Mouse (Mus musculus): ENCODE data around the gene 1700025G04Rik. TPM values are rescaled to one million over a fixed set of nuclear protein-coding genes. Genes with fewer than 3 reads are reported as not detected.

1700025G04Rik gene
- total RNA-seq, 4 experiments from 2014 or later, result 60.3 to 79.3 (median 67.0) TPM

DNA sequence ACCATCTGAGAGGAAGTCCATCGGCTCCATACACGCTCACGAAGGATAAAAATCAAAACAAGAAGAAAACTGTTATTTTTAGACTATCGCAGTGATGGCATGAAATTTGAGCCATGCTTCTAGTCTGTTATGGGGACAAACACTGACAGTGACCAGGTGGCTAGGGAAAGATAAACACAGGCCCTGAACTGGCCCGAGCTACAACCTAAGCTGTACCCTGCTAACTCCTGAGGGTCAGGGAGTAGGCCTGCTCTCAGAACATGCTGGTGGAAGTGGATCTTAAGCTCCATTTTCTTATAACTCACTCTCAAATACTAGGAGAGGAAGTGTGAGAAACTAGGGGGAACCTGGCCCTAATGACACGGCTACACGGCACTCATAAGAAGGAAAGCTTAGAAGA is 126.7 kb downstream of the 1700025G04Rik start:
- no peak for DNase-seq (ENCODE audit: low spot score in 2 of 2)

DNA sequence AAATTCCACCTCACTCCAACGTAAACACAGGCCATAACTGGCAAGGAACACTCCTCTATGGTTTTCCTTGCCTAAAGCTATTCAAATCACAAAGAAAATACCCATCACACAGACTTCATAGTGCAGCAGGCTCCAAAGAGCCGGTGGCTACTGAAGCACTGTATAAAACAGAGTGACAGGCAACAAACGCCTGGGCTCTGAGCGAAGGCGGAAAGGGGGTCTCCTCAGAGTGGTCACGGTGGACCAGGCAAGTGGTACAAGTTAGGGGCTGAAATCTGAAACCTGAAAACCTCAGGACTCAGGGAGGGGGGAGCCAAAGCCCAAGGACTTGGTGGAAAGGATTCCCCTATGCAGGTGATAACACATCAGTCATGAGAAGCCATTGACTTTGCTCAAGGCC is 127.8 kb downstream of the 1700025G04Rik start:
- DNase-seq (ENCODE audit: low spot score in 2 of 2), result no peak

DNA sequence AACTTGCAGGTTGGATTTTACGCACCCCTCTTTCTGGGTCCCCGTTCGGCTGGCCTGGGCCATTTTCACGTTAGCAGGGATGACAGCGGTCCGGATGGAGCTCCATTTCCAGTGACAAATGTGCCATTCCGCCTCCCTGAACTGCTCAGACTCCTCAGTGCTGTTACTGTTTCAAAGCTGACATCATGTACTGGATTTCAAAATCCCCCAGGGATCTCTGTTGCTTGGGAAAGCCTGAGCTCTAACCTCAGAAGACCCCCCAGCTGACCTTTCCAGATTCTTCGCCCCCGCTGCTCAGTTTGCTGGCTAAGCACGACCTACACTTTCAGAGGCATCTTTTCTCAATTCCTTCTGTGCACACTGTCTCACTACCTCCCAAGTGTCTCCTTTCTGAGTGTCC is 128.7 kb downstream of the 1700025G04Rik start:
- DNase-seq (ENCODE audit: low spot score in 2 of 2), result no peak

DNA sequence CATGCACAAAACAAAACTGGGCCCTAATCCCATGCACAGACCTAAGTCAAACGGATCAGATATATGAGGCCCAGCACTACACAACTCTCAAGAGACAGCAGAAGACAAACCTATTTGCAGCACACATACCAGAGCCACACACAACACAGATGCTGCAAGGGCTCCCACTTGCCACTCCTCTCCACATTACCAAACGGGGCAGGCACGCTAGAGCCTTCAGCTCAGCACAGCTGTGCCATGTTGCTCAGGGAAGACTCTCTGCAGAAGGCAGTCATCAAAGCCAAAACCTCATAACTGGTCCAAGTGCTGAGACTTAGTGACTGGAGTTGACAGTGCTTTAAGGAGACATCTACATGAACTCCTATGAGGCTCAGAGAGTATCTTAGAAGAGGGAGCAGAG is 130.9 kb downstream of the 1700025G04Rik start:
- DNase-seq (ENCODE audit: low spot score in 2 of 2), result no peak

DNA sequence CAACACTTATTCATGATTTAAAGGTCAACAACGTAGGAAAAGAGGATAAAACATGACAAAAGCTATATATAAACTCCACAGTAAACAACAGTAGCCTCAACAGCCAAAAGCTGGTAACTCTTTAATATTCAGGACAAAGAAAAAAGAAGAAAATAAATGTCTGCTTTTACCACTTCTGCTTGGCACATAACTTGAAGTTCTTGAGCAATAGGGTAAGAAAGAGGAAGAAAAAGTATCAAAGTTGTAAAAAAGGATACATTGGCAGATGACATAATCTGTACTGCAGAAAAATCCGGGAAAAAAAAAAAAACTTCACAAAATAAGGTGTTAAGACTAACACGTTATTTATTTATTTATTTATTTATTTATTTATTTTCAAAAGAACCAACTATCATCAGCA is 131.5 kb downstream of the 1700025G04Rik start:
- DNase-seq (ENCODE audit: low spot score in 2 of 2), result no peak

DNA sequence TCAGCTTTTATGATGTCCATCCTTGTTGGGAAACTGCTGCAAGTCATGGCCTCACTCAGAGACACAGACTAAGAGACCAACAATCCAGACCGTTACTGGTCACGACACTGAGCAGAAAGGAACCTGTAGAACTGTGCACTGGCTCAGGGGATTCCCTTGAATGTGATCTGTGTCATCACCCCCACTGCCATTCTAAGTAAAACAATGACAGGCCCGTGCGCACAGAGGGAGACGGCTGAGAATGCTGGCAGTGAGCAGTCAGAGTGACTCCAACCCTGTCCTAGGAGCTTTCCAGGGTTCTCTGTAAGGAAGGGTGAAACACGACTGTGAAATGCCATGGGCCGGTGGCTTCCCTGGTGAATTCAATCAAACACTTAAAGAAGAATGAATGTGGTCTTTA is 132.3 kb downstream of the 1700025G04Rik start:
- no peak for DNase-seq (ENCODE audit: low spot score in 2 of 2)

DNA sequence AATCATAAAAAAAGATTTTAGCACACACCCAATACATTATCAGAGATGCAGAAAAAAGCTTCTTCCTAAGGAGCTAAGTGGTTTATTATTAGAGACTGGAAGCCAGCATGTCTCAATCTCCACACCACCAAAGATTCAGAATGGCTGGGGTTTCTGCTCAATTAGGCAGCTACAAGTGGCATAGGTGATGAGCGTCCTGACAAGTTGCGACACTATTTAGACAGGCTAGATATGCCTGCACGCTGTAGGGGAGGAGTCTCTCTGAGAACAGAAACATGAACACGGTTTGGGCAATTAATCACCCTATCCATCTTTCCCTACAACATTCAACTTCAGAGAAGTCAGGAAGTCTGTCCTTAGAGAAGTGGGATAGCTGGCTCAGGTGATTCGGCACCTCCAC is 134.1 kb downstream of the 1700025G04Rik start:
- DNase-seq (ENCODE audit: low spot score in 2 of 2), result no peak

DNA sequence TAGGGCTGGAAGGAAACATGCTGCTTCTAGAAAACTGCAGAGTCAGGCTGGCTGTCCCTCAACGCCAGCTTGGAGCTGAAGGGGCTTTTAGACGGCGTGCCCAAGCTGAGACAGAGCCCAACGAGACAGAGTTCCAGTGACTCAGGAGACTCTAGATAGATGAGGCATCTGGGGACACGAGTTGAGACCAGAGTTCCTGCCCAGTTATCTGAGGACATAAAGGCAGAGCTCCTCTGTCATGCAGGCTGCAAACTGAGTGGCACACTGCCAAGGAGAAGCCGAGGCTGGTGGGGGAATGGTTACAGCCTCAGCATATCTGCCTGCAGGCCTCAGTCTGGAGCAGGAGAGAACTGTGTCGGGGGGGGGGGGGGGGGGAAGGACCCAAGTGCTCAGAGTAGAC is 136.4 kb downstream of the 1700025G04Rik start:
- DNase-seq (ENCODE audit: low spot score in 2 of 2), result peak; percentile 48 to 51

DNA sequence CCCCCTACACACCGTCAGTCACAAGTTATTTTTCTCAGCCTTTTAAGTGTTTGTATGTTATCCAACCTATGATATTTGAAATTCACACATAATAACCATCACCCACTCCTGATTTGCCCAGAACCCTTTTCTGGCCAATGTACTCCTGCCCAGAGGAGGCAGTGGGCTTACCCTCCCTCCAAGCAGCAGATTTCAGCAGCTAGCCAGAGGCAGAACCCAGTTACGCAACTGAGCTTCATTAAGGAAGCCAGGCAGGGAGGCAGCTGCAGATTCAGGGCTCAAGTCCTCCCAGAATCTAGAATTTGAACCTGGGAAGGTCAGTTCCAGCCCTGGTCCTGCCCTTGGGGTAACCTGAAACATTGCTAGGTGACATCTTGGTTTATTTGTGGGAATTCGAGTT is 141.9 kb downstream of the 1700025G04Rik start:
- no peak for DNase-seq (ENCODE audit: low spot score in 2 of 2)

DNA sequence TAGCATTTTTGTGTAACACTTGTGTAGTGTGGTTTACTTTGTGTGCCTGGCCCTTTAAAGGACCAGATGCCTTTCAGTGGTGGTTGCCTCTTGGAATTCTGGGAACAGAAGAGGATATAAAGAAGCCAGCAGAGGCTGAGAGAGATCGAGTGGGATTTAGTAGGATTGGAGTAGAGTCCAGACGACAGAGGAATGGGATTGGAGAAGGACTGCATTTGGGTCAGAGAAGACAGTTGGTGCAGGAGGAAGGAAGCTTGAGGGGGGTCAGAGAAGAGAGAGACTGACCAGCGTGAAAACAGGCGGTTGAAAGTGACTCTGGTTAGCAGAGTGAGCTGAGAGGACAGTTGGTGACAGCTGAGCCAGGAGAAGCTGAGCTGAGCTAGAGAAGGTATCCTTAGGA is 142.4 kb downstream of the 1700025G04Rik start:
- DNase-seq (ENCODE audit: low spot score in 2 of 2), result no peak

DNA sequence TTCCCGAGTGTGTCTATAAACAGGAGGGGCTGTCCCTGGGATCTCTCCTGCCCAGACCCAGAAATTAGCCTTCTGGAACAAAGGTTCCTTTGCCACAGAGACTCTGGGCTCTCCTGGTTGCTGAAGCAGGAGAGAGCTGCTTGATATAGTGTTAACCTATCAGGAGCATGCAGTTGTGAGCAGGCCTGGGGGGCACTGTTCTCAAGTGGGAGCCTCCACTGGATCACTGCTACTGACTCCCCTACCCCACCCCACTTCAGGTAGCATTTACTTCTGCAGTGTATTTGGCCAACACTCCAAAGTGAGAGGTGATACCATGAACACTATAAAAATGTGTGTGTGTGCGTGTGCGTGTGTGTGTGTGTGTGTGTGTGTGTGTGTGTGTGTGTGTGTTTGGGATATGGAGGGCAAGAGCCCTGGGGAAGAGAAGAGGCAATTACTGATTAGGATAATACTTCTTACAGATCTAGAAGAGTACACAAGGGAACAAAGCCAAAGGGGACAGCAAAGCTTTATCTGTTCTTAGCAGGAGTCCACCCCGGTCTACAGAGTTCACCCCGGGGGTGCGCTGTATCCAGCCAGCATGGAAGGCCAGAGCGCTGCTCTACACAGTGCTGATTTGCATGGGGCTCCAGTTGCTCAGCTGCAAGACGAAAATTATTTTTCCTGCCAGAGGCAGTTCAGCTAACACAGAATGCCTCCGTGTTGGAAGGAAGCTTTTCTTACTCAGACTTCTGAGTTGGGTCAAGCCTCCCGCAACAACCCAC is 145.3 kb downstream of the 1700025G04Rik start:
- no peak for DNase-seq (ENCODE audit: low spot score in 2 of 2)

DNA sequence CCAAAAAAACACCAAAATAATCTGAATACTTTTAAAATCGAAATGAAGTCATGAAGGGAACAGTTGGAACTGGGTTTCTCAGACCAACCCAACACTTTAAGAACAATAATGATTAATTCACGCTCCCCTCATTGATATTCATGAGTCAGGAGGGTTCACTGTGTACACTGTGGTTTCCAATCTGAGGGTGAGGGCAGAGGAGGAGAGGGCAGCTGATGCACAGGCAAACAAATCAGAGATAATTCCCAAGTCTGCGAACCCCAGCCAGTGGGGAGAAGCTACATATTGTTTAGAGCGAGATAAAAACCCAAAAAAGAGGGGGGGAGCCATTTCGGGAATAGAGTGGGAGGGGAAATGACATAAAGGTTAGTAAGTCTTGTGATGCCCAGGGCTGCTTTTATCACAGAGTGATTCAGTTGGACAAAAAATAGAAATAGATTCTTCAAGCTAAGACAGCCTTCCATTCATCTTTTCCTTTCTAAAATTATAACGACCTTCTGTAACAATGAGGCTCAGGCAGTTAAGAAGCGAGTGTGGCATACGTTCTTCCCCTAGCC is 146.2 kb downstream of the 1700025G04Rik start:
- no peak for DNase-seq (ENCODE audit: low spot score in 2 of 2)

DNA sequence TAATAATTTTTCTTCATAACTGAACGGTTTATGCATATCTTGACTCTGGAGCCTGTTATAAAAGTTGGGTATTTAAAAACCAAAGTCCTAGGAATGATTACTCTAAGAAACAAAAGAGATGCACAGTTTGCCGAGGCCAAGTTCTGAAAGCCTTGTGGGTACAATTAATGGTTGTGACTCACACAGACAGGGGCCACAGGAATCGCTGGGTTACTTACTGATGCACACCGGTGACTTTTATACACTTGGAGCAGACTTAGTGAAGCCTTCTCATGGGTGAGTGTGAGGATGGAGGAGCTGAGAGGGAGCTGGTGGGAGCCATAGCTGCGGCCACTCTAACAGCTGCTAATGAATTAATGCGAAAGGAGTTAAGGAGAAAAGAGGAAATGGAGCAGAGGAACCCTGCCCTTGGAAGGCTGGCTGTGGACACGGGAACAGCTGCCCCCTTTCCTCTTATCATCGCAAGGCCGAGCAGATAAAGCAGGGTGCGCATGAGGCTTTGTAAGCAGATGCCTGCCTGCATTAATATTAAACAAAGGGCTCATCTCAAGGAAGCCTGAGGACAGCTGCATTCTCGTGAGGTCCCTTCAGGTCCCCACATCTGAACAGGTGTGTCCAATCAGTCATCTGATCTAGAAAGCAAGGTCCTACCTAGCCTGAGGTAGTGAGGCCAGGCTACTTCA is 146.8 kb downstream of the 1700025G04Rik start:
- no peak for DNase-seq (ENCODE audit: low spot score in 2 of 2)

DNA sequence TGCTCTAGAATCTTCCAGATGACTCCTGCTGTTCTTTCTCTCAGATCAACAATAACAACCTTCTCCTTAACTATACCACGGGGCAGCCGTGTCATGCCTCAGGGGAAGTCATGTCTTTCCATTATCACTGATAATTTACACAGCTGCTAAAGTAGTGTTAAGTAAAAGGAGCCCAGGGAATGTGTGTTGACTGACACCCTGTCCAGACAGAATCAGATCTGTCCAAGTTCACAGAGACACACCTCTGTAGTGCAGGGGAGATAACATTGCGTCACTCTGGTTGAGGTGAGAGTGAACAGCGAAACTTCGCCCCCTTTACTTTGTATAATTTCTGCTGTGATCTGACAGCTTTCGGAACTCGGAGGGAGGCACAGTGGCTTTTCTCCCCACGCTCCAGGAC is 149.9 kb downstream of the 1700025G04Rik start:
- no peak for DNase-seq (ENCODE audit: low spot score in 2 of 2)

DNA sequence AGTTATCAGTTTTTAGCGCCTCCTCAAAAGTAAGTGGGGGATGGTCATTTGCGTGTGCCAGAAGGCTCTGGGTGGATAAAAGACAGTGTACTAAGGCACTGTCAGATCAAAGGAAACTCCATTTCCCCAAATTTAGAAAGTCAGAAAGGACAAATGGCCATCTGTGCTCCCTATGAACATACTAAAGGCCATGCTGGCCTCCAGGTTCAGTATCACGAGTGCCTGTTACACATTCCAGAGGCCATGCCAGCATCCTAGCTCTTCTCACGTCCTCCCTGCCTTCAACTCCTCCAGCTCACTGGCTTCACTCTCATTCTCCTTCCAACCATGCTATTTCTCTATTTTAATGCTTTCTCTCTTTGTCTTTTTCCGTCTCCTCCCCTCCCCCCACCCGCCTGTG is 150.4 kb downstream of the 1700025G04Rik start:
- DNase-seq (ENCODE audit: low spot score in 2 of 2), result no peak

DNA sequence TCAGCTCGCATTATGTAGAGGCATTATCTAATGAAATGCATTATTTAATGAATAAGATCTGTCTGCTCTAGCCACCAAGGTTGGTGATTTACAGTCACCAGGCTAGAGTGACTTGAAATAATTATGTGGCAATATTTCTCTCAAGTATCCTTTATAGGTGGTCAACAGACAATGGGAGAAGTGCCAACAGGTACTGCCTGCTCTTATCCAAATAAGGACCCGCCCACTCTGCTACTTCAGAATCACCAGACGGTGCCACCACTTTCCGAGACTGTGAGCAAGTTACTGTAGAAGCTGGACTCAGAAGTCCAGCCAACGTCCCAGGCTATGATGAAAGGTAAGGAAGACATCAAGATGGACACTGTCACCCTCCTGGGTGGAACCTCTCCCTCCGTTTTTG is 156.3 kb downstream of the 1700025G04Rik start:
- DNase-seq (ENCODE audit: low spot score in 2 of 2), result no peak

DNA sequence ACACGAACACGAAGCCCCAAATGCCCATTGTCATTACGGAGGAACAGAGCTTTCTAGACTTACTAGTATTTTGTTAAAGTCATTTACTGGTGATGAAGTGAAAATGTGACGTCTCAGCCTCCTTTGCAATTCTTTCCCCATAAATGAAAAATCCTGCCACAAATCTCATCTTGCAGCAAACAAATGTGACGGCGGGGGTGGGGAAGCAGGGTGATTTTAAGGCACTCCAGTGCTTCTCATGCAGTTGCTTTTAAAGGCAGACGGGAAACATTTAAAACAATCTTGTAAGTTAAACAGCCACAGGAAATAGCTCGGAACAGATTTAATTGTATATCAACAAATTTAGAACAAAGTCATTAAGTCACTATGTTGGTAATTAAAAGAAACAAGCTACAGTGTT is 163.1 kb downstream of the 1700025G04Rik start:
- no peak for DNase-seq (ENCODE audit: low spot score in 2 of 2)

DNA sequence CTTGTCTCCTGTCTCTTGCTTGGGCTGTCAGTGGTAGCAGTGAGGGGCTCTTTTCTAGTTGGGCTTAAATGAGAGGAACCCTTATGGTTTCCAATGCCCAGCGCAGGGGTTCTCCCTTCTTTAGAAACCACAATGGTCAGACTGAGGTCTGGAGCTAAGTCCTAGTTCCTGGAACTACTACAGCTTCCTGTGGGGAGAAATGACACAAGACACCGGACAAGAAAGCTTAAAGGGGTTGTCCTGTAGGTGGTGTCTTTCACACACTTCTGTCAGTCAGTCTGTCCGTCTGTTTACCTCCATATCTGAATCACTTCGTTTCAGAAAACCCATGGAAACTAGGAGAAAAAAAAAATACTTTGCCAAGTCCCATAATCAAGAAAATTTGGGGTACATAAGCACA is 163.8 kb downstream of the 1700025G04Rik start:
- no peak for DNase-seq (ENCODE audit: low spot score in 2 of 2)

DNA sequence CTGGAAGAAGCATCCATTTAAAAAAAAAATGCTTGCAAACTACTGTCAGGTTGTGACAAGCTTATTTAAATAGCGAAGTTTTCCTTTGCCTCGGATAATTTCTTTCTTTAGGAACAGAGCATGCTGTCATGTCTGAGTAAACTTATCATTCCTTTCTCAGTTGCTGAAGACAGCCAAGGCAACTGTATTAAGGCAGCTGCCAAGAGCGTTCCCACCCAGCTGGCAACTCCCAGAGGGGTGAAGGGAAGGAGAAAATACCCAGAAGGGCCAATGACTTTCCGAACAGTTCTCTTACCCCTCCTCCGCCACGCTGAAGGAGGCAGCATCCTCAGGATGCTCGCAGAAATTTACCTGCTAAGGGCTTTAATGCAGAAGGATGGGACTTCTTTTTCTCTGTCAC is 164.2 kb downstream of the 1700025G04Rik start:
- peak in 1 of 2 experiments; percentile 29 for DNase-seq (ENCODE audit: low spot score in 2 of 2)

DNA sequence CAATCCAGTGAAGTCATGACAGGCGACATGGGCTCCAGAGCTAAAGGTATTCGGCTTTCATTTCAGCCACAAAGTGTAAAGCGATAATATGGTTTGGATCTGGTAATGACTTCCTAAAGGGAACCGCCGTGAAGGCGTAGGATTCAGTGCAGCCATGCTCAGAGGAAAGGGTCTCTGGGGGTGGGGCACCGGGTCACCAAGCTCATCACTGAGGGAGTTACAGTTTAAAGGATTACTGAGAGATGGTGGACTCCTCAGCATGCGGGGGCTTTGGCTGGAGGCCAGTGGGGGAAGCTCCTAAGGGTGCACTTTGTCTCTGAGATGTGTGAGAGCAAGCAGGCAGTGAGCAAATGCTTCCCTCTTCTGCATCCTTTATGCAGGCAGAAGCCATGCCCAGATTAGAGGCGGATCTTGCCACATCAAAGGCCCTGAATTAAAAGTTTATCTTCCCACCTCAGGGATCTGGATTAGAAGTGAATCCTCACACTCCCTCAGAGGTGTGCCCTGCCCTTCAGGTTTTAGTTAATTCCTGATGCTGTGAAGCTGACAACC is 171.0 kb downstream of the 1700025G04Rik start:
- no peak for DNase-seq (ENCODE audit: low spot score in 2 of 2)

DNA sequence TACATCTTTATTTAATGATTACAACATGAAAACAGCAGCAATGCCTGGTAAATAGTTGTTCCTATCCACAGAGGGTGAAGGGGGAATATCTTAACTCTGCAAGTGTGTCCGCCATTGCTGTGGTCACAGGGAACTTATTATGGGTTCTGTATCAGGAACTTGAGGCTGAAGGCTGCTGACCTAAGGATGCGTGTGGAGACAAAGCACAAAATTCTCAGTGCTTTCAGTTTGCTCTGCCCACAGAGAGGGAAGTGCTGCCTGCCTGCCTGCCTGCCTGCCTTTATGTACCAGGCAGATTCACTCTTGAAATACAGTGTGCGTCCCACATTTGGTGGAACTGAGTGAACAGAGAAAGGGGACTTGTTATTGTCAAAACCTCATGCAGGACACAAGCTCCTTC is 172.2 kb downstream of the 1700025G04Rik start:
- DNase-seq (ENCODE audit: low spot score in 2 of 2), result no peak

DNA sequence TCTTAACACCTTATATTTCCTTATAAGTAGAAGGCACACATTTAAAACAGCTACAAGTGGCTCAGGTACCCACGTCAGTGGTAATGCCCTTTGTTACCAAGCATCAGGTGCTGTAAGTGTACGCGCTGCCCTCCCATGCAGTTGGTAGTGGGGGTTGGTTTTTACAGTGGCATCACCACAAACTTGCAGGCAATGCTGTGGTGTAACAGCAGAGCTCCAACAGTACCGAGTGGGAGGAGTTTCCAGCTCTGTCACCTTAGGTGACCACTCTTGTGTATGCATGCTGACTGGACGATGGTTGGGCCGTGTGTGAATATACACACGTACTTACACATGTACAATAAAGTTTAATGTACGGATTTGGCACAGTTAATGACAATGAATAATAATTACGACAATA is 175.4 kb downstream of the 1700025G04Rik start:
- no peak for DNase-seq (ENCODE audit: low spot score in 2 of 2)

All from layer of hippocampus, adult 8-10 months (tissue).